Mouse (Mus musculus) liver, adult 2 months (tissue): ENCODE data around the gene Slc2a13.

Experiments
- CTCF ChIP-seq: fragments of 200-500 bp; IDR thresholded peaks from 2 replicates; pipeline ENCODE4 v1.5.1; 2011; ENCODE audit warnings: low read depth, low read length, control low read depth
- POLR2A ChIP-seq: fragments of 200-500 bp; IDR thresholded peaks from 2 replicates; pipeline ENCODE4 v1.6.1; 2011; ENCODE audit warnings: low read length, control low read depth; ENCODE audit not compliant: insufficient read depth; ENCODE audit errors: extremely low read depth

DNA sequence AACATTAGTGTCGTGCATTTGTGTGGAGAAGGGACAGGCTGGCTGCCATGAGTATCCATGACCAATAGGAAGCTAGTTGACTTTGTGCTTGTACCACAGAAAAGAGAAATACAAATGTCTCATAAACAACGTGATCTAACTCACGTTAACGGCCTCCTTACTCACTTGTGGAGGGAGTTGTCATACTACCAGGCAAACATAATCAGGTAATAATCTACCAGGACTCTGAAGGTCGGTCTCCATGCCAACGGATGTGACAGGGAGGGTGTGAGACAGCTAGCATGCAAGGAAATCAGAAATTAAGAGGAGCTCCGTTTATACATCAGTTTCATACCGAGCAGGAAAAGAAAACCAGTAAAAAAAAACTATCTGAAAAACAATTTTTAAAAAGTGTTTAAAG is 6.3 kb downstream of the Slc2a13 start:
- TF ChIP-seq CTCF (no peak), POLR2A (no peak)
